Mouse (Mus musculus): Measurements from ENCODE around the gene Sh3bgrl3.
A peak's percentile ranks its signal among the peaks of the same experiment; 100 is the strongest.

- no peak for TF ChIP-seq MAX (IDR thresholded peaks at IDR 0.05)
- peak; percentile 15 for TF ChIP-seq CTCF (IDR thresholded peaks at IDR 0.05; ENCODE audit: control insufficient read depth, insufficient read depth, insufficient read length)
- TF ChIP-seq USF1 (IDR thresholded peaks at IDR 0.05; ENCODE audit: low read depth): no peak
- TF ChIP-seq MYOG (IDR thresholded peaks at IDR 0.05; ENCODE audit: control insufficient read depth, extremely low read depth, insufficient read length): no peak
- TF ChIP-seq MYOD1 (IDR thresholded peaks at IDR 0.05; ENCODE audit: control insufficient read depth, insufficient read length, low read depth): no peak
- TF ChIP-seq CEBPB (IDR thresholded peaks at IDR 0.05; ENCODE audit: low read depth): no peak
These were observed 8.9 kb downstream of the Sh3bgrl3 start for GRCm38 (mm10) chr4:134119644-134120043.

Data from C2C12 (cell line).